Mouse (Mus musculus): ENCODE measurements around the gene Gm42688.

- no peak for TF ChIP-seq CTCF (conservative IDR thresholded peaks at IDR 0.05; ENCODE audit: insufficient read depth, insufficient read length, low read depth, low read length)
- no peak for TF ChIP-seq POLR2A (IDR thresholded peaks at IDR 0.05; ENCODE audit: low read depth, low read length)
Observed at GRCm38 (mm10) chr6:83135571-83136161, 34.2 kb downstream of the Gm42688 start.
